Mouse (Mus musculus): ENCODE results near the gene Ampd1. TPM values are rescaled to one million over a fixed set of nuclear protein-coding genes. Genes with fewer than 3 reads are reported as not detected.

The Ampd1 gene
- polyA plus RNA-seq, 1 experiment from 2014 or later, result not detected

DNA sequence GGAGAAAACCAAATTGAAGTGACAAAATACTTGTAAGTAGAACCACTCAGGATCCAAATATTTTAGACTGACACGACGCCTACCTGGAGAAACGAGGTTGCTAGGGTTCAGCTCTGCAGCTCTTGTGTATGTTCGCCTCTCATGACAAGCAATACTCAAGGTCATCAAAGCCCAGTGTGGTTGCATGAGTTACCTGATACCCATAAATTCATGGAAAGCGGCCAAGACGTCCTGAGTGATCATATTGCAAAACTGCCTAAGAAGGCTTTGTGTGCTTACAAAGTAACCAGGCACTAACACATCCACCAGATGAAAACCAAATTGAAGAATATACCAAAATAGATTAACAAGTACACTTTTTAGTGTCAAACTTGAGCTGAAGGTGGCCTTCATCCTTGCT, 4.8 kb upstream of the Ampd1 start:
- H3K4me1 ChIP-seq (ENCODE audit: control insufficient read depth, insufficient read depth, low read length), result no peaks in the 10 kb centered on the region
- H3K9ac ChIP-seq (ENCODE audit: low read depth, low read length), result no peak overlapping the region
- no peak overlapping the region for H3K4me2 ChIP-seq
- H3K36me3 ChIP-seq (ENCODE audit: control insufficient read depth, insufficient read depth, low read length), result peaks cover 25% of the 10 kb centered on the region
- no peak overlapping the region for H3K27ac ChIP-seq (ENCODE audit: low read depth, low read length)
- WGBS (ENCODE audit: insufficient replicate concordance), result 88% methylated on average over 6 of the region's 6 CpGs
- H3K27me3 ChIP-seq (ENCODE audit: control insufficient read depth, insufficient read depth, low read length), result no peaks in the 10 kb centered on the region
- no peak overlapping the region for H3K4me3 ChIP-seq (ENCODE audit: low read depth, low read length)
- no peak for ATAC-seq (replicated peaks; ENCODE audit: insufficient number of reproducible peaks, low FRiP score, low TSS enrichment)
- no peaks in the 10 kb centered on the region for H3K9me3 ChIP-seq (replicated peaks; ENCODE audit: control insufficient read depth, low read length)

DNA sequence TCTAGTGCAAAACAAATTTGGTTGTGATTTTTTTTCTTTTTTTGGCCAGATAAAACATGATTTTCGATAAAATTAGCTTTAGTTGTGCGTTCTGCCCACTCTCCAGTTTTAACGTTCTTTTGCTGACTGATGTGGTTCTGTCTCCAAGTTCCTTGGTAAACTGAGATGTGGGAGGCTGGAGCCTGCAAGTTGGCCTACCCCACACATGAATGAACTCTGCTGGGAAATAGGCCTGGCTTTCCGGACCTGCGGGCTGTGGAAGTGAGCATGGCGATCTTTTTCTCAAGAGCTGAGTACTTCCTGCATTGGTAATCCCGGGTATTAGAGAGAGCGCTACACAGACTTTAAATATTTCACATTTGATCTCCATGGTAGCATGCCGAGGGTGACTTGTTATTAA, 2.1 kb downstream of the Ampd1 start:
- Histone ChIP-seq H3K36me3 (ENCODE audit: control insufficient read depth, insufficient read depth, low read length) (no peaks in the 10 kb centered on the region), H3K27ac (ENCODE audit: low read depth, low read length) (no peak overlapping the region), H3K9me3 (replicated peaks; ENCODE audit: control insufficient read depth, low read length) (no peaks in the 10 kb centered on the region), H3K27me3 (ENCODE audit: control insufficient read depth, insufficient read depth, low read length) (no peaks in the 10 kb centered on the region), H3K4me2 (no peak overlapping the region), H3K9ac (ENCODE audit: low read depth, low read length) (no peak overlapping the region), H3K4me3 (ENCODE audit: low read depth, low read length) (no peak overlapping the region), H3K4me1 (ENCODE audit: control insufficient read depth, insufficient read depth, low read length) (no peaks in the 10 kb centered on the region)
- no peak for ATAC-seq (replicated peaks; ENCODE audit: insufficient number of reproducible peaks, low FRiP score, low TSS enrichment)
- WGBS (ENCODE audit: insufficient replicate concordance), result 81% methylated on average over 9 of the region's 9 CpGs

DNA sequence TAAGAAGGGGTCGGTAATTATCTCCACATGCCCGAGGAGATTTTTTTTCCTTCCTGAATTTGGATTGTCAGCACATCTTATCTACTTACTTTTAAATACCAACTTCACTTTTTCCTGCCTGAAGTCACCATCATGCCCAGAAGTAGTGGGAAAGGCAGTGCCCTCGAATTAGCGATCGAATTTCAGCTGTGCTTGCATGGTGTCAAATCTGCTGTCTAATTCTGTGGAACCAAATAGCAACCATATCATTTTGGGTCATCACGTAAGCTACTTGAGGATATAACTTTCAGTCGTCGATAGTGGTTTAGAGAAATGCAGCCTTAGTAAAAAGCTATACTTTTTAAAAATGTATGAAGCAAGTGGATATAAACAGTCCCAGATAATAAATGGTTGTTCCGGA, 2.7 kb downstream of the Ampd1 start:
- no peak overlapping the region for H3K4me2 ChIP-seq
- H3K4me1 ChIP-seq (ENCODE audit: control insufficient read depth, insufficient read depth, low read length), result peaks cover 5% of the 10 kb centered on the region; the same call in 1 of the 2 replicates
- WGBS (ENCODE audit: insufficient replicate concordance), result 87% methylated on average over 9 of the region's 9 CpGs
- H3K36me3 ChIP-seq (ENCODE audit: control insufficient read depth, insufficient read depth, low read length), result no peaks in the 10 kb centered on the region
- ATAC-seq (replicated peaks; ENCODE audit: insufficient number of reproducible peaks, low FRiP score, low TSS enrichment), result no peak
- H3K27ac ChIP-seq (ENCODE audit: low read depth, low read length), result no peak overlapping the region
- H3K9me3 ChIP-seq (replicated peaks; ENCODE audit: control insufficient read depth, low read length), result no peaks in the 10 kb centered on the region
- no peak overlapping the region for H3K4me3 ChIP-seq (ENCODE audit: low read depth, low read length)
- no peaks in the 10 kb centered on the region for H3K27me3 ChIP-seq (ENCODE audit: control insufficient read depth, insufficient read depth, low read length)
- no peak overlapping the region for H3K9ac ChIP-seq (ENCODE audit: low read depth, low read length)

DNA sequence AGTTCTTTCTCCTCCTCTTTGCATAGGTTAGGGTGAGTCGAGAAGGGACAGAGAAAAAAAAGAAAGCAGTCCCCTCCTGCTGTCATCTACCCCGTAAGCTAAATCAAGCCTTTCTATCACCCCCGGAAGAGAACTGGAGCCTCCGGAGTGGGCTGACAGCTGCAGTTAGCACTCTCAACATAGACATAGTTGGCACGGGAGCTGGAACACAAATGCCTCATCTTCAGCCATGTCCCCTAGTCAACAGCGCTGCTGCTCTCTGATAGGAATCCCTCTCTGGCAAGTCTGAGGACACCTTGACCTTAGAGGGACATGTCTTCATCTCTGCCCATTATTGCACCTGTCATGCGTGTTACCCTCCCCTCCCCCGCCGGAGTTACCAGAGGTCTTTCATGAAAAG, 5.5 kb downstream of the Ampd1 start:
- H3K4me1 ChIP-seq (ENCODE audit: control insufficient read depth, insufficient read depth, low read length), result peaks cover 10% of the 10 kb centered on the region
- no peaks in the 10 kb centered on the region for H3K27me3 ChIP-seq (ENCODE audit: control insufficient read depth, insufficient read depth, low read length)
- H3K27ac ChIP-seq (ENCODE audit: low read depth, low read length), result no peak overlapping the region
- no peak overlapping the region for H3K4me3 ChIP-seq (ENCODE audit: low read depth, low read length)
- no peak overlapping the region for H3K9ac ChIP-seq (ENCODE audit: low read depth, low read length)
- H3K4me2 ChIP-seq, result no peak overlapping the region
- H3K36me3 ChIP-seq (ENCODE audit: control insufficient read depth, insufficient read depth, low read length), result no peaks in the 10 kb centered on the region
- H3K9me3 ChIP-seq (replicated peaks; ENCODE audit: control insufficient read depth, low read length), result no peaks in the 10 kb centered on the region
- ATAC-seq (replicated peaks; ENCODE audit: insufficient number of reproducible peaks, low FRiP score, low TSS enrichment), result no peak
- 75% methylated on average over 9 of the region's 9 CpGs for WGBS (ENCODE audit: insufficient replicate concordance)

DNA sequence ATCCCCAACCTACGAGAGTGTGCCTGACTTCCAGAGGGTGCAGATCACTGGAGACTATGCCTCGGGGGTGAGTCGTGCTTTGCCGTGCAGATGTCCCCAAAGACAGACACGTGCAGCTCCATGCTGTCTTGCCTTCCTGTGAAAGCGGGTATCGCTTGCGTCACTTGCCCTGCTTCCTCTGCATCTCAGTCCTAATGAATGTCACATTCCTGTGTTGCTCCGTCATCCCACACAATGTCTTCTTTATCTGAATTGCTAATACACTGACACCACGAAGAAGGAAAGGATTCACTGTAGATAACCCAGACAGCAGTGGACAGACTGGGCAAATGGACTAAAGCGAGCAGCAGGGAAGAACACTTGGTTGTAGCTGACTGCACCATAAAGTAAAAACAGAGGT, 7.2 kb downstream of the Ampd1 start:
- H3K27me3 ChIP-seq (ENCODE audit: control insufficient read depth, insufficient read depth, low read length), result no peaks in the 10 kb centered on the region
- 43% methylated on average over 11 of the region's 11 CpGs for WGBS (ENCODE audit: insufficient replicate concordance)
- ATAC-seq (replicated peaks; ENCODE audit: insufficient number of reproducible peaks, low FRiP score, low TSS enrichment), result no peak
- H3K27ac ChIP-seq (ENCODE audit: low read depth, low read length), result no peak overlapping the region
- no peak overlapping the region for H3K4me3 ChIP-seq (ENCODE audit: low read depth, low read length)
- H3K9ac ChIP-seq (ENCODE audit: low read depth, low read length), result no peak overlapping the region
- H3K4me1 ChIP-seq (ENCODE audit: control insufficient read depth, insufficient read depth, low read length), result peaks cover 10% of the 10 kb centered on the region
- no peak overlapping the region for H3K4me2 ChIP-seq
- no peaks in the 10 kb centered on the region for H3K36me3 ChIP-seq (ENCODE audit: control insufficient read depth, insufficient read depth, low read length)
- H3K9me3 ChIP-seq (replicated peaks; ENCODE audit: control insufficient read depth, low read length), result no peaks in the 10 kb centered on the region

DNA sequence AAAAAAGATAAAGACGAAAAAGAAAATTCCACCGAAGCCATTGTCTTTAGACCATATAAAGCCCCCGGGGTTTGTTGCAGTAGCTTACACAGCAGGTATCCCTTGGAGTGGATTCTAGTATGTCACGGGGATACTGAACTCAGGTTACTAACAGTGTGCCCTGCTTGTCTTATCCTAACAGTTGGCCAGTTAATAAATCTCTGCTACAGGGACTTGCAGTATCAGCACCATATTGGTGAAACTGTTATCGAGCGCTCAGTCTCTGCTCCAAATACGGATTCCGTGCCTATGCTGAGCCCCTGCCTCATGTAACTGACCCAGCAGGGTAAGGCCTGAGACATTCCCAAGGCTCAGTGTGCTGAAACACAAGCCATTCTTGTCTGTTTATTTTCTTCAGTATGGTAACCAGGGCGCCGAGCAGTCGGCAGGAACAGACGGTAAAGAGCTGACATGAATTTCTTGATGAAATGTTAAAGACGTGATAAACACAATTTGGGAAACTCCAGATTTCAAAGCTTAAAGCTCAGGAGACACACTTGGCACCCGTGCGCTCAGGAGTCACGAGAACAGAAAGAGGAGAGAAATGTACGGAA, 8.1 kb downstream of the Ampd1 start:
- no peak overlapping the region for H3K9ac ChIP-seq (ENCODE audit: low read depth, low read length)
- H3K36me3 ChIP-seq (ENCODE audit: control insufficient read depth, insufficient read depth, low read length), result no peaks in the 10 kb centered on the region
- no peak for ATAC-seq (replicated peaks; ENCODE audit: insufficient number of reproducible peaks, low FRiP score, low TSS enrichment)
- WGBS (ENCODE audit: insufficient replicate concordance), result 77% methylated on average over 17 of the region's 17 CpGs
- no peaks in the 10 kb centered on the region for H3K27me3 ChIP-seq (ENCODE audit: control insufficient read depth, insufficient read depth, low read length)
- no peak overlapping the region for H3K4me2 ChIP-seq
- H3K9me3 ChIP-seq (replicated peaks; ENCODE audit: control insufficient read depth, low read length), result no peaks in the 10 kb centered on the region
- H3K27ac ChIP-seq (ENCODE audit: low read depth, low read length), result no peak overlapping the region
- no peak overlapping the region for H3K4me3 ChIP-seq (ENCODE audit: low read depth, low read length)
- H3K4me1 ChIP-seq (ENCODE audit: control insufficient read depth, insufficient read depth, low read length), result peaks cover 10% of the 10 kb centered on the region

DNA sequence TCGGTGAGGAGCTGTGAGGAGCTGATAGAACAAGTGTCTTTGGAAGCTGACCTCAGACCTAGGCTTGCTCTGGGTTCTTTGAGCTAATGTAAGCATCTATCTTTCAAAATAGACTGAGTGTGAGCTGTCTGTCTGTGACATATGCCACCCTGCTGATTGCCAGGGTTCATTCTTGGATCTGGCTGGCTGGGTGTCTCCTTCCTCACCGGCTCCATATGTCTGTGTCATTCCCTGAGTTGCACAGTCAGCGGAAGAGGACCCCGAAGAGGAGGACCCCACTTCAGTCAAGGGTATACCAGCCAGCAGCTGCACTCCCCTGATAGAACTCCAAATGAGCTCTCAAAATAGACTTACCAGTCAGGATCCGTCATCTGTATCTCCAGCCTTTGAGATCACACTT, 8.9 kb downstream of the Ampd1 start:
- ATAC-seq (replicated peaks; ENCODE audit: insufficient number of reproducible peaks, low FRiP score, low TSS enrichment), result no peak
- H3K4me2 ChIP-seq, result no peak overlapping the region

DNA sequence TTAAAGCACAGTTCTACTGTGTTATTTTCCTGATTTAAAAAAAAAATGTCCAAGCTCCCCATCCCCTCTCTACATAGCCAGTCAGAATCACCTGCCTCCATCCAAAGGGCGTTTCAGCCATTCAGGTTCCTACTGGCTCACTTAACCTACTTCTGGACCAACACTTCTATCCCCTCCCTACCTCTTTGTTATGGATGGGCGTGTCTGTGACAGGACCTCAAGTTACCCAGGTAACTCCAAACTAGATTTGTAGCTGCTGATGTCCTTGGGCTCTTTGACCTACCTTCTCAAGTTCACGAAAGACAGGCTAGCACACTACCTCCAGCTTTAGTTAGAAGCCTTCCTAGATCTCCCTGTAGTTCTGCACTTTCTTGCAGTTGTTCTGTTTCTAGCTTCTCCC, 12.2 kb downstream of the Ampd1 start:
- ATAC-seq (replicated peaks; ENCODE audit: insufficient number of reproducible peaks, low FRiP score, low TSS enrichment), result no peak
- Histone ChIP-seq H3K4me2 (no peak overlapping the region), H3K9me3 (replicated peaks; ENCODE audit: control insufficient read depth, low read length) (no peaks in the 10 kb centered on the region), H3K9ac (ENCODE audit: low read depth, low read length) (no peak overlapping the region), H3K36me3 (ENCODE audit: control insufficient read depth, insufficient read depth, low read length) (no peaks in the 10 kb centered on the region), H3K4me1 (ENCODE audit: control insufficient read depth, insufficient read depth, low read length) (peaks cover 9% of the 10 kb centered on the region), H3K27me3 (ENCODE audit: control insufficient read depth, insufficient read depth, low read length) (no peaks in the 10 kb centered on the region), H3K27ac (ENCODE audit: low read depth, low read length) (no peak overlapping the region), H3K4me3 (ENCODE audit: low read depth, low read length) (no peak overlapping the region)
- 73% methylated on average over 3 of the region's 3 CpGs for WGBS (ENCODE audit: insufficient replicate concordance)

More for the DNA sequence above, 8.9 kb downstream of the Ampd1 start:
- Histone ChIP-seq H3K4me1 (ENCODE audit: control insufficient read depth, insufficient read depth, low read length) (peaks cover 10% of the 10 kb centered on the region), H3K9me3 (replicated peaks; ENCODE audit: control insufficient read depth, low read length) (no peaks in the 10 kb centered on the region), H3K4me3 (ENCODE audit: low read depth, low read length) (no peak overlapping the region), H3K9ac (ENCODE audit: low read depth, low read length) (no peak overlapping the region), H3K27ac (ENCODE audit: low read depth, low read length) (0 out of 2 replicates have a peak overlapping the region, but pooled peaks have one; percentile 4), H3K27me3 (ENCODE audit: control insufficient read depth, insufficient read depth, low read length) (no peaks in the 10 kb centered on the region), H3K36me3 (ENCODE audit: control insufficient read depth, insufficient read depth, low read length) (no peaks in the 10 kb centered on the region)
- WGBS (ENCODE audit: insufficient replicate concordance), result 58% methylated on average over 5 of the region's 5 CpGs

DNA sequence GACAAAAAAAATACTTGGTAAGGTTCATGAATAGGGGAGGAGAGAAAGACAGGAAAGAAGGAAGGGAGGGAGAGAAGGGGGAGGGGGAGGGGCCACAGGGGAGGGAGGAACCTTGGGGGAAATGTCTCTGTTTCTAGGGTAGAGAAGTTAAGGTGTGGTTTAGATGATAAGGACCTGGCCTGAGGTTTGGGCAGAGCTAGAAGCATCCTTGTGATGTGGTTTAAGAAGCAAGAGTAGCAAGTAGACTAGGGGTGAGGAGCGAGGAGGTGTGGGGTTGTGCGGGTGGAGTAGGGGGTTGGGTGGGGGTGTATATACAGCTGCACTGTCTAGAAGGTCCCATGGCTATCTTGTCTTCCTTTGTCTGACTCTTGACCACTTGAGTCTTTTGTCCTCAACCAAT, 17.9 kb downstream of the Ampd1 start:
- Histone ChIP-seq H3K36me3 (ENCODE audit: control insufficient read depth, insufficient read depth, low read length) (no peaks in the 10 kb centered on the region), H3K4me3 (ENCODE audit: low read depth, low read length) (no peak overlapping the region), H3K27me3 (ENCODE audit: control insufficient read depth, insufficient read depth, low read length) (no peaks in the 10 kb centered on the region), H3K9ac (ENCODE audit: low read depth, low read length) (no peak overlapping the region), H3K9me3 (replicated peaks; ENCODE audit: control insufficient read depth, low read length) (no peaks in the 10 kb centered on the region), H3K4me1 (ENCODE audit: control insufficient read depth, insufficient read depth, low read length) (no peaks in the 10 kb centered on the region), H3K4me2 (no peak overlapping the region), H3K27ac (ENCODE audit: low read depth, low read length) (no peak overlapping the region)
- whole genome bisulfite sequencing (ENCODE audit: insufficient replicate concordance), result 93% methylated on average over 2 of the region's 2 CpGs
- no peak for ATAC-seq (replicated peaks; ENCODE audit: insufficient number of reproducible peaks, low FRiP score, low TSS enrichment)
